Comparison of ENCODE assay signal across 15 mouse cellular contexts in the genomic region with DNA sequence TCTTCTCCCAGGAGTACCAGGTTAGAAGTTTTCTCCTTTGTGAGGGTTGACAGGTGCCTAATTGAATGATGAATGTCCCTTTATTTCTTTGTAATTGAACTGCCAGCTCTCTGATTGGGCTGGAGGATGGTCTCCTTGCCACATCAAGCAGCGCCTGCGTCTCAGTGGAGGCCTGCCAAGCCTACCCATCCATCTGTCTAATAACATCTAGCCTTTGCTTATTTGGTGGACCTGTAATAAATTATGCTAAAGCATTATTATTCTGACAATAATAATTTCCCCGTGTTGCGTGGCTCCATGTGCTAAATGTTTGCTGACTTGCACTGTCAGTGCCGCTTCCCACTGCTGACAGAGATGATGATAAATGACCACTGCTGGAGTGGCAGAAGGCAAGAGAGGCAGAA. TPM values are rescaled to one million over a fixed set of nuclear protein-coding genes. Genes with fewer than 3 reads are reported as not detected.
DNase-seq lines count a peak whose midpoint lies in the region; ATAC-seq lines count a peak whose summit lies in the region.
"Had no signal": no experiment of that assay in that cellular context is flagged by ENCODE, and none has a peak within 500 bp of the region (broad histone marks: within the 10 kb centered on the region; RNA-seq: fewer than 3 reads in every experiment).

No protein-coding gene starts in this region.

- no peak overlapping the region for H3K4me2 ChIP-seq in midbrain, embryonic 13.5 days (replicated peaks)
- H3K4me2 ChIP-seq in midbrain, embryonic 15.5 days: no peak overlapping the region
- H3K4me2 ChIP-seq in hindbrain, embryonic 15.5 days: no peak overlapping the region
- H3K4me2 ChIP-seq: embryonic facial prominence, embryonic 15.5 days; forebrain, embryonic 12.5 days; heart, embryonic 15.5 days had no signal

- WGBS in midbrain, embryonic 13.5 days: 62% methylated on average over 5 of the region's 5 CpGs
- WGBS in midbrain, embryonic 15.5 days: 60% methylated on average over 5 of the region's 5 CpGs
- WGBS in hindbrain, embryonic 15.5 days: 26% methylated on average over 5 of the region's 5 CpGs

- intact Hi-C loops in heart, postnatal 14 days (cut with DNase I): no loop called here

- H3K9ac ChIP-seq in midbrain, embryonic 13.5 days (replicated peaks): no peak overlapping the region
- H3K9ac ChIP-seq in midbrain, embryonic 15.5 days: no peak overlapping the region
- no peak overlapping the region for H3K9ac ChIP-seq in hindbrain, embryonic 15.5 days
- H3K9ac ChIP-seq: embryonic facial prominence, embryonic 15.5 days; forebrain, embryonic 12.5 days; heart, embryonic 15.5 days had no signal

- no peak overlapping the region for H3K4me3 ChIP-seq in midbrain, embryonic 13.5 days (replicated peaks)
- H3K4me3 ChIP-seq in midbrain, embryonic 15.5 days: no peak overlapping the region
- no peak overlapping the region for H3K4me3 ChIP-seq in hindbrain, embryonic 15.5 days
- H3K4me3 ChIP-seq: embryonic facial prominence, embryonic 15.5 days; forebrain, embryonic 12.5 days; heart, embryonic 15.5 days had no signal

- no peaks in the 10 kb centered on the region for H3K36me3 ChIP-seq in midbrain, embryonic 13.5 days
- H3K36me3 ChIP-seq in midbrain, embryonic 15.5 days (replicated peaks): no peaks in the 10 kb centered on the region
- no peaks in the 10 kb centered on the region for H3K36me3 ChIP-seq in hindbrain, embryonic 15.5 days

- peak; percentile 50; the same call in 1 of the 2 replicates for ATAC-seq in midbrain, embryonic 13.5 days
- ATAC-seq in midbrain, embryonic 15.5 days (replicated peaks): no peak; the same call in 1 of the 2 replicates
- peak; percentile 90 for ATAC-seq in hindbrain, embryonic 15.5 days (ENCODE audit: low FRiP score, low read depth)
- ATAC-seq: inflammation-experienced regulatory T-cells, adult 6 months had no signal

- H3K9me3 ChIP-seq in midbrain, embryonic 13.5 days: no peaks in the 10 kb centered on the region
- no peaks in the 10 kb centered on the region for H3K9me3 ChIP-seq in midbrain, embryonic 15.5 days
- no peaks in the 10 kb centered on the region for H3K9me3 ChIP-seq in hindbrain, embryonic 15.5 days
- H3K9me3 ChIP-seq: embryonic facial prominence, embryonic 15.5 days; forebrain, embryonic 12.5 days; heart, embryonic 15.5 days had no signal

- H3K4me1 ChIP-seq in midbrain, embryonic 13.5 days (replicated peaks): no peaks in the 10 kb centered on the region; the same call in 1 of the 2 replicates
- no peaks in the 10 kb centered on the region for H3K4me1 ChIP-seq in midbrain, embryonic 15.5 days
- no peaks in the 10 kb centered on the region for H3K4me1 ChIP-seq in hindbrain, embryonic 15.5 days (replicated peaks)
- H3K4me1 ChIP-seq: embryonic facial prominence, embryonic 15.5 days; heart, embryonic 15.5 days had no signal

- H3K27ac ChIP-seq in midbrain, embryonic 13.5 days: no peak overlapping the region
- no peak overlapping the region for H3K27ac ChIP-seq in midbrain, embryonic 15.5 days
- no peak overlapping the region for H3K27ac ChIP-seq in hindbrain, embryonic 15.5 days (replicated peaks)
- H3K27ac ChIP-seq: embryonic facial prominence, embryonic 15.5 days; forebrain, embryonic 12.5 days; heart, embryonic 15.5 days had no signal

- H3K27me3 ChIP-seq in midbrain, embryonic 13.5 days: no peaks in the 10 kb centered on the region
- no peaks in the 10 kb centered on the region for H3K27me3 ChIP-seq in midbrain, embryonic 15.5 days (replicated peaks)
- H3K27me3 ChIP-seq in hindbrain, embryonic 15.5 days: no peaks in the 10 kb centered on the region
- H3K27me3 ChIP-seq: embryonic facial prominence, embryonic 15.5 days; forebrain, embryonic 12.5 days; heart, embryonic 15.5 days had no signal

- peak; percentile 58 for DNase-seq in embryo, embryonic 9.5 days (ENCODE audit: extremely low spot score)
- no peak for DNase-seq in kidney, postnatal 25 days
- DNase-seq in left cerebral cortex, adult 9 months (ENCODE audit: low spot score in 2 of 2): no peak
- no peak for DNase-seq in heart, postnatal 14 days
- DNase-seq: cerebellum, adult 9-10 months; kidney, adult 9 months; midbrain, embryonic 14.5 days; right cerebral cortex, postnatal 14 days had no signal

RNA-seq across cellular contexts. Expression of a gene that starts 49.5 kb away (rescaled TPM):
- 14.8 and 15.4 TPM in 2 replicates for polyA plus RNA-seq in midbrain, embryonic 13.5 days (2015; fragmentation: Nextera tagmentation; extraction: Ambion mirVana)
- polyA plus RNA-seq in midbrain, embryonic 15.5 days (2015; fragmentation: Nextera tagmentation; extraction: Ambion mirVana): 17.3 and 19.6 TPM in 2 replicates
- 18.4 and 21.3 TPM in 2 replicates for polyA plus RNA-seq in hindbrain, embryonic 15.5 days (2015; fragmentation: Nextera tagmentation; extraction: Ambion mirVana)
- total RNA-seq in heart, postnatal 14 days (2021): 1 to 10 TPM; 1.7 to 2.3 TPM
